20 mouse cellular contexts compared by ENCODE assay signal in the genomic region with DNA sequence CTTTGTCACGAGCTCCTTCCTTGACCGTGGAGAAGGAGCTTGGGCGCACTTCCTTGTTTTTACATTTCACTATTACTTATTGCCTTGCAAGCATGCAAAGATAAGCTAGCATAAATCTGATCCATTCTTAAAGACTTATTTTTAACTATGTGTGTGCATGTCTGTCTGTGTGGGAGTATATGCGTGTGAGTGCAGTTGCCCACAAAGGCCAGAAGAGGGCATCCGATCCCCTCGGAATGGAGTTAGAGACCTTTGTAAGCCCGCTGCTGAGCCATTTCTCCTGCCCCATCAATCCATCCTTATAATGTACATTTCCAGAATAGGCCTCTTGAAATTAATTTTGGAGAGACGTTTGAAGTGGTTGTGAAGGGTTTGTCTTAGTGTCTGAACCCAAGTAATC.
DNase-seq lines count a peak whose midpoint lies in the region; ATAC-seq and TF ChIP-seq lines count a peak whose summit lies in the region.
"Had no signal": no experiment of that assay in that cellular context is flagged by ENCODE, and none has a peak within 500 bp of the region (broad histone marks: within the 10 kb centered on the region; RNA-seq: fewer than 3 reads in every experiment).

No protein-coding gene starts in this region.

- TF ChIP-seq CTCF in left cerebral cortex, adult 2 months (IDR thresholded peaks at IDR 0.05): peak; percentile 7
- peak; percentile 46 for TF ChIP-seq CTCF in Patski (IDR thresholded peaks at IDR 0.05)

- peak; percentile 66 for DNase-seq in heart, adult 11 months
- no peak for DNase-seq in heart, postnatal 14 days
- no peak for DNase-seq in left cerebral cortex, adult 2 months (ENCODE audit: extremely low spot score in 1 of 2, low spot score in 2 of 2)
- no peak for DNase-seq in left cerebral cortex, postnatal 4 days
- DNase-seq in ES-CJ7 (ENCODE audit: low read depth, low spot score) (peak; percentile 25), Patski (ENCODE audit: low read depth, low spot score) (no peak)
- DNase-seq in spleen, postnatal 36 days (ENCODE audit: low spot score in 2 of 2): no peak
- no peak for DNase-seq in frontal cortex, postnatal 10 days (ENCODE audit: low spot score in 2 of 2)
- DNase-seq: adrenal gland, postnatal 14 days; cerebellum, adult 11-12 months; cerebellum, adult 9-10 months; cerebellum, postnatal 25 days; gastrocnemius, postnatal 10 days; heart, postnatal 10 days; kidney, adult 2 months had no signal

- in situ Hi-C loops in Patski (cut with MboI; ENCODE audit: low pct_unique_long_range_greater_than_20kb): no loop called here

- no peak overlapping the region for H3K27ac ChIP-seq in left cerebral cortex, adult 2 months
- H3K27ac ChIP-seq: embryonic facial prominence, embryonic 12.5 days; forebrain, embryonic 12.5 days; hindbrain, embryonic 14.5 days had no signal

- POLR2A ChIA-PET in Patski (lab: Charles Lee): no interaction called here

- H3K4me3 ChIP-seq in left cerebral cortex, adult 2 months: no peak overlapping the region
- H3K4me3 ChIP-seq: embryonic facial prominence, embryonic 12.5 days; forebrain, embryonic 12.5 days had no signal

- no peaks in the 10 kb centered on the region for H3K27me3 ChIP-seq in Patski
- H3K27me3 ChIP-seq: CH12.LX; embryonic facial prominence, embryonic 12.5 days; forebrain, embryonic 12.5 days had no signal

- ATAC-seq in Patski: no peak
- ATAC-seq: intestine, embryonic 16.5 days had no signal

- CTCF ChIA-PET in Patski (lab: Charles Lee): interaction anchor here (1.4 kb wide), 1 partner anchor 97 kb away, joined by 3 read pairs; no protein-coding TSS in a partner anchor

- intact Hi-C loops in heart, postnatal 14 days (cut with DNase I): no loop called here
- intact Hi-C loops in left cerebral cortex, adult 2 months (cut with DNase I): no loop called here
- intact Hi-C loops in left cerebral cortex, postnatal 4 days (cut with DNase I): no loop called here

Comparison
In these comparisons a context has a peak if more than half of its experiments do, and no peak if none do; other contexts are left out.
1. DNase-seq: peak in heart, adult 11 months (single experiment) and ES-CJ7 (single experiment); none in heart, postnatal 14 days (0 of 2), left cerebral cortex, adult 2 months (0 of 2), left cerebral cortex, postnatal 4 days (single experiment), Patski (single experiment), spleen, postnatal 36 days (0 of 2) and frontal cortex, postnatal 10 days (0 of 2).